Mouse (Mus musculus): ENCODE measurements around the gene Evi5. TPM values are rescaled to one million over a fixed set of nuclear protein-coding genes. Genes with fewer than 3 reads are reported as not detected.

Evi5 gene
- polyA plus RNA-seq, 1 experiment from 2014 or later: 58.5 TPM

Other genes with a start within 250 kb of the Evi5 start
- 0.39 and 0.79 TPM in 2 replicates for gene Gfi1, start 149.1 kb downstream of the Evi5 start, polyA plus RNA-seq (2014; fragmentation: Nextera tagmentation; extraction: Ambion mirVana)
- gene Ube2d2b, start 45.0 kb downstream of the Evi5 start, polyA plus RNA-seq (2014; fragmentation: Nextera tagmentation; extraction: Ambion mirVana): 0.47 TPM in 1 of 2 replicates, not detected in the other
- 58.1 and 63.8 TPM in 2 replicates for gene Rpl5, start 25.4 kb upstream of the Evi5 start, polyA plus RNA-seq (2014; fragmentation: Nextera tagmentation; extraction: Ambion mirVana)
- gene Fam69a, start 112.0 kb upstream of the Evi5 start, polyA plus RNA-seq (2014; fragmentation: Nextera tagmentation; extraction: Ambion mirVana): 33.0 and 34.2 TPM in 2 replicates
- 84.3 and 86.2 TPM in 2 replicates for gene Mtf2, start 190.6 kb upstream of the Evi5 start, polyA plus RNA-seq (2014; fragmentation: Nextera tagmentation; extraction: Ambion mirVana)

Measured in embryonic facial prominence, embryonic 14.5 days (tissue).